8 mouse cellular contexts compared by ENCODE assay signal in the genomic region with DNA sequence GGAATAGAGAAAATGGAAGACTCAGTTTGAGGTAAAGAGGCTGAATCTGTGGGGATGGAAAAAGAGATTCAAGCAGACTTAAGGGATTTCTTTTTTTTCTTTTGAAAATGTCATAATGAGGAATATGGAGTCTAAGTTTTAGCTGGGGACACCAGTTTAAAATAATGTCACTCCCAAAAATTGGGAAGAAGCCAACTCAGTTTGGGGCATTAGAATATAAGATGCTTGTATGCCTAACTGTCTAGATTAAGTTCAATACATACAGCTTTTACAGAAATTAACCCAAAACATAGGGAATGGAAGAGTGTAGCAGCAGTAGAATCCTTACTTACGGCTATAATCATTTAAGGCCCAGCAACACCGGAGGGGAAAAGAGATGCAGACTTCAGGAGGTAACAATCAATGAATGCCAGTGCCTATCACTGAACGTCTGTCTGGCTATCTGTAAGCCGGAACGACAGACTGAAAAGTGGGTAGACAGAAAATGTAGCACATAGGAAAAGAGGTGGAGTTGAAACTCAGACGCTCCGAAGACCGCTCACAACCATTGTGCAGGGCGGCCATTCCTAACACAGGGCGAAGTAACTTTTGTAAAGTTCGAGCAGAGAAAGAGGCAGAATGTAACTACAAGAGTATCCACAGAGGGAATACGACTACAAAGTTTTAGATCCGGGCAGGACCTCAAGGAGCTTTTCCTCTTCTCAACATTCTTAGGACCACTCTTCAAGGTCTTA. TPM values are rescaled to one million over a fixed set of nuclear protein-coding genes. Genes with fewer than 3 reads are reported as not detected.
DNase-seq lines count a peak whose midpoint lies in the region; ATAC-seq and TF ChIP-seq lines count a peak whose summit lies in the region.

No protein-coding gene starts in this region.

- DNase-seq in midbrain, postnatal 0 days (ENCODE audit: low spot score): no peak
- no peak for DNase-seq in frontal cortex, adult 2 months (ENCODE audit: extremely low spot score in 1 of 2, low spot score in 1 of 2)
- DNase-seq in adrenal gland, postnatal 10 days: no peak

- peak overlapping the region; percentile 66; the same call in 1 of the 2 replicates for H3K9ac ChIP-seq in hindbrain, embryonic 16.5 days (ENCODE audit: low read depth, low read length)
- 0 out of 2 replicates have a peak overlapping the region, but pooled peaks have one; percentile 33 for H3K9ac ChIP-seq in midbrain, postnatal 0 days (replicated peaks; ENCODE audit: low read length, poor library complexity, severe bottlenecking)

- peaks cover 23% of the 10 kb centered on the region for H3K36me3 ChIP-seq in megakaryocyte, embryonic 14.5 days (replicated peaks; ENCODE audit: low read length)
- H3K36me3 ChIP-seq in hindbrain, embryonic 16.5 days (ENCODE audit: control insufficient read depth, insufficient read depth, low read length): no peaks in the 10 kb centered on the region
- no peaks in the 10 kb centered on the region for H3K36me3 ChIP-seq in midbrain, postnatal 0 days (ENCODE audit: insufficient read depth, low read length)

- no peaks in the 10 kb centered on the region for H3K27me3 ChIP-seq in megakaryocyte, embryonic 14.5 days (replicated peaks)
- no peaks in the 10 kb centered on the region for H3K27me3 ChIP-seq in hindbrain, embryonic 16.5 days (replicated peaks; ENCODE audit: control insufficient read depth, insufficient read depth, low read length)
- no peaks in the 10 kb centered on the region for H3K27me3 ChIP-seq in midbrain, postnatal 0 days (ENCODE audit: insufficient read depth, low read length)

- no peak overlapping the region for H3K27ac ChIP-seq in brown adipose tissue, adult 24 weeks (replicated peaks; ENCODE audit: low read depth, low read length)
- no peak overlapping the region; the same call in 1 of the 2 replicates for H3K27ac ChIP-seq in hindbrain, embryonic 16.5 days (ENCODE audit: low read depth, low read length)
- H3K27ac ChIP-seq in midbrain, postnatal 0 days (ENCODE audit: low read depth, low read length): no peak overlapping the region

- WGBS in hindbrain, embryonic 16.5 days: 3% methylated on average over 13 of the region's 13 CpGs
- WGBS in midbrain, postnatal 0 days: 2% methylated on average over 13 of the region's 13 CpGs

- ATAC-seq in megakaryocyte, adult 5-6 weeks (ENCODE audit: poor library complexity, severe bottlenecking): no peak
- ATAC-seq in hindbrain, embryonic 16.5 days: no peak
- no peak for ATAC-seq in midbrain, postnatal 0 days (ENCODE audit: low FRiP score)
- ATAC-seq in granulocyte monocyte progenitor cell, adult 5-6 weeks (replicated peaks; ENCODE audit: poor library complexity, severe bottlenecking): no peak

- no peak for TF ChIP-seq CTCF in midbrain, postnatal 0 days (IDR thresholded peaks at IDR 0.05)

- peak overlapping the region; percentile 98 for H3K4me2 ChIP-seq in hindbrain, embryonic 16.5 days (ENCODE audit: low read length)
- peak overlapping the region; percentile 97 for H3K4me2 ChIP-seq in midbrain, postnatal 0 days (ENCODE audit: low read depth, low read length, poor library complexity, severe bottlenecking)

- H3K9me3 ChIP-seq in megakaryocyte, embryonic 14.5 days: no peaks in the 10 kb centered on the region
- no peaks in the 10 kb centered on the region for H3K9me3 ChIP-seq in hindbrain, embryonic 16.5 days (ENCODE audit: control insufficient read depth, low read length)
- no peaks in the 10 kb centered on the region for H3K9me3 ChIP-seq in midbrain, postnatal 0 days (ENCODE audit: low read length)

- peaks cover 36% of the 10 kb centered on the region for H3K4me1 ChIP-seq in megakaryocyte, embryonic 14.5 days
- peaks cover 5% of the 10 kb centered on the region; the same call in 1 of the 2 replicates for H3K4me1 ChIP-seq in brown adipose tissue, adult 24 weeks (ENCODE audit: control insufficient read depth, insufficient read depth, insufficient read length, low read length)
- H3K4me1 ChIP-seq in hindbrain, embryonic 16.5 days (ENCODE audit: control insufficient read depth, insufficient read depth, low read depth, low read length): peaks cover 27% of the 10 kb centered on the region
- peaks cover 11% of the 10 kb centered on the region for H3K4me1 ChIP-seq in midbrain, postnatal 0 days (ENCODE audit: insufficient read depth, low read length)

- peak overlapping the region; percentile 95 for H3K4me3 ChIP-seq in megakaryocyte, embryonic 14.5 days (replicated peaks)
- H3K4me3 ChIP-seq in brown adipose tissue, adult 24 weeks (ENCODE audit: insufficient read depth, low read depth, low read length): peak overlapping the region; percentile 59
- H3K4me3 ChIP-seq in hindbrain, embryonic 16.5 days (ENCODE audit: low read length): peak overlapping the region; percentile 85
- H3K4me3 ChIP-seq in midbrain, postnatal 0 days (ENCODE audit: low read depth, low read length): peak overlapping the region; percentile 79

RNA-seq across cellular contexts. Expression of a gene that starts 1.3 kb away (rescaled TPM):
- polyA plus RNA-seq in megakaryocyte, embryonic 14.5 days (2012; ENCODE audit: insufficient read depth, low replicate concordance): 1.5 and 2.3 TPM in 2 replicates
- 34.7 and 36.7 TPM in 2 replicates for total RNA-seq in megakaryocyte, adult 5-6 weeks (2015)
- 24.2 and 30.4 TPM in 2 replicates for total RNA-seq in megakaryocyte, adult 5-6 weeks (2017)
- polyA plus RNA-seq in brown adipose tissue, adult 24 weeks (2012; ENCODE audit: insufficient read depth, insufficient read length, missing spikeins): 1.1 and 1.8 TPM in 2 replicates
- polyA plus RNA-seq in hindbrain, embryonic 16.5 days (2015; fragmentation: Nextera tagmentation; extraction: Ambion mirVana): 7.1 and 10.0 TPM in 2 replicates
- 2.5 and 3.1 TPM in 2 replicates for total RNA-seq in midbrain, postnatal 0 days (2014; rRNA removed)
- polyA plus RNA-seq in midbrain, postnatal 0 days (2015; fragmentation: Nextera tagmentation; extraction: Ambion mirVana): 1.7 and 2.0 TPM in 2 replicates
- total RNA-seq in granulocyte monocyte progenitor cell, adult 5-6 weeks (2014; fragmentation: Nextera tagmentation): 90.6 and 123 TPM in 2 replicates
- total RNA-seq in granulocyte monocyte progenitor cell, adult 5-6 weeks (2017): 76.1 and 84.1 TPM in 2 replicates
- polyA plus RNA-seq in frontal cortex, adult 2 months (2012; rRNA removed): 3.5 and 4.3 TPM in 2 replicates
- total RNA-seq in adrenal gland, postnatal 10 days (2021): 10 to 100 TPM in 1 of 2 experiments, 1 to 10 TPM in 1; 7.8 to 11.9 TPM

RNA-seq across cellular contexts. Expression of a gene that starts 1.4 kb away (rescaled TPM):
- 3.4 and 5.8 TPM in 2 replicates for polyA plus RNA-seq in megakaryocyte, embryonic 14.5 days (2012; ENCODE audit: insufficient read depth, low replicate concordance)
- total RNA-seq in megakaryocyte, adult 5-6 weeks (2015): 18.1 and 18.2 TPM in 2 replicates
- 33.7 and 37.1 TPM in 2 replicates for total RNA-seq in megakaryocyte, adult 5-6 weeks (2017)
- polyA plus RNA-seq in brown adipose tissue, adult 24 weeks (2012; ENCODE audit: insufficient read depth, insufficient read length, missing spikeins): 8.7 and 9.3 TPM in 2 replicates
- polyA plus RNA-seq in hindbrain, embryonic 16.5 days (2015; fragmentation: Nextera tagmentation; extraction: Ambion mirVana): 26.7 and 35.7 TPM in 2 replicates
- 33.1 and 40.4 TPM in 2 replicates for total RNA-seq in midbrain, postnatal 0 days (2014; rRNA removed)
- 24.6 and 27.0 TPM in 2 replicates for polyA plus RNA-seq in midbrain, postnatal 0 days (2015; fragmentation: Nextera tagmentation; extraction: Ambion mirVana)
- 64.6 and 78.4 TPM in 2 replicates for total RNA-seq in granulocyte monocyte progenitor cell, adult 5-6 weeks (2014; fragmentation: Nextera tagmentation)
- 55.9 and 62.3 TPM in 2 replicates for total RNA-seq in granulocyte monocyte progenitor cell, adult 5-6 weeks (2017)
- 43.5 and 44.2 TPM in 2 replicates for polyA plus RNA-seq in frontal cortex, adult 2 months (2012; rRNA removed)
- 10 to 100 TPM; 33.8 to 36.4 TPM for total RNA-seq in adrenal gland, postnatal 10 days (2021)
